Mouse (Mus musculus) hindbrain, embryonic 10.5 days (tissue): ENCODE measurements around the gene Arglu1. TPM values are rescaled to one million over a fixed set of nuclear protein-coding genes. Genes with fewer than 3 reads are reported as not detected.

Source experiments
- DNase-seq: peaks from one replicate; pipeline ENCODE4 v3.0.0-alpha.2; 2017; ENCODE audit warnings: low spot score
- H3K27ac ChIP-seq: fragments of 300-500 bp; sonication (generic); 2 replicates; pipeline ENCODE4 v1.5.1; 2016; ENCODE audit warnings: mild to moderate bottlenecking, moderate library complexity
- H3K27me3 ChIP-seq: fragments of 300-500 bp; sonication (generic); 2 replicates; pipeline ENCODE4 v1.6.1; 2016; ENCODE audit warnings: mild to moderate bottlenecking; ENCODE audit not compliant: poor library complexity, insufficient read depth, severe bottlenecking
- H3K36me3 ChIP-seq: fragments of 300-500 bp; sonication (generic); 2 replicates; pipeline ENCODE4 v1.6.1; 2016; ENCODE audit warnings: mild to moderate bottlenecking, moderate library complexity
- H3K4me1 ChIP-seq: fragments of 300-500 bp; sonication (generic); replicated peaks from 2 replicates; pipeline ENCODE4 v1.6.1; 2016; ENCODE audit warnings: mild to moderate bottlenecking
- H3K4me3 ChIP-seq: fragments of 300-500 bp; sonication (generic); 2 replicates; pipeline ENCODE4 v1.5.1; 2016; ENCODE audit warnings: mild to moderate bottlenecking, moderate library complexity
- H3K9me3 ChIP-seq: fragments of 300-500 bp; sonication (generic); 2 replicates; pipeline ENCODE4 v1.6.1; 2016; ENCODE audit warnings: mild to moderate bottlenecking, moderate library complexity
- WGBS: fragments of 180-500 bp; shearing (Covaris S2); methylation state at CpG from one replicate; pipeline ENCODE4 v1.1.7; 2016; 5-methylcytosine and 5-hydroxymethylcytosine counted together
- polyA plus RNA-seq: library from polyadenylated mRNA; unstranded; fragments of >200 nt; fragmentation: Nextera tagmentation; extraction: Ambion mirVana; gene quantifications from 2 replicates; pipeline ENCODE4 v1.2.1, GENCODE M21; 2016

The Arglu1 gene
- polyA plus RNA-seq, 1 experiment from 2014 or later, result 145 TPM

DNA sequence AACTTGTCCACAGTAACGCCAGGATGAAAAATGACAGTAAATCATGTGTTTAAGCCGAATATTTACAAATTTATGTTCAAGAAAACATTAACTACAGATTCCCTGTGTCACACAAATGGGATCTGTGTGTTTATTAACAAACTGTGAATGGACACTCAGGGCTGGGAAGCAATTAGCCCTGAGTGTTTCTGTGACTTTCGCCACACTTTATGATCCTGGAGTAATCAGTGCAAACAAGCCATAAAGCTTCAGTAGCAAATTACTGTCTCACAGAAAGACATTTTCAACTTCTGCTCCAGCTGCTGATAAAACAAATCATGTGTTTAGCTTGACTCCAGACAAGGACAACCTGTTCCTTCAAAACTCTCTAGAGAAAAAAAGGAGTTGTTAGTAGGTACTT lies 7.6 kb downstream of the Arglu1 start:
- H3K36me3 ChIP-seq, result peaks cover 61% of the 10 kb centered on the region
- H3K9me3 ChIP-seq, result no peaks in the 10 kb centered on the region
- WGBS, result 95% methylated on average over 3 of the region's 3 CpGs

DNA sequence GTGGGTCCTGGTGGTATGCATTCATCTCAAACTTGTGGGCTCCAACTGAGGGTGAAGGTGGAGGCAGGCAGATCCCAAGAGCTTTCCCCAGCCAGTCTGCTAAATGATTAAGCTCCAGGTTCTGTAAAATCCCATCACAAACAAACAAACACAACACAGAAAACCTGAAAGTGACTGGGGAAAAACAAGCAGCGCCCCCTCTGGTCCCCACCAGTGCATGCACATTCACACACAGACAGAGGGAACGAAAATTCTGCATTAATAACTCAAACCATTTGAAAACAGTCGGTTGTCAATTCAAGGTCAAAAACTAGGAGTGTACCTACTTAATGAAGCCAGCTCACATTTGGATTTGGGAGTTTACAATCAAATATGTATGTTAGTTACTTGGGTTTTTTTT lies 12.1 kb downstream of the Arglu1 start:
- 91% methylated on average over 3 of the region's 3 CpGs for WGBS
- no peak overlapping the region for H3K4me3 ChIP-seq
- no peak for DNase-seq
- no peaks in the 10 kb centered on the region for H3K27me3 ChIP-seq
- peaks cover 98% of the 10 kb centered on the region for H3K36me3 ChIP-seq
- no peaks in the 10 kb centered on the region for H3K9me3 ChIP-seq
- no peak overlapping the region for H3K27ac ChIP-seq
- no peaks in the 10 kb centered on the region for H3K4me1 ChIP-seq

More for the DNA sequence above, 7.6 kb downstream of the Arglu1 start:
- no peak for DNase-seq
- no peak overlapping the region for H3K4me3 ChIP-seq
- no peak overlapping the region for H3K27ac ChIP-seq
- peaks cover 22% of the 10 kb centered on the region for H3K4me1 ChIP-seq
- H3K27me3 ChIP-seq, result no peaks in the 10 kb centered on the region

DNA sequence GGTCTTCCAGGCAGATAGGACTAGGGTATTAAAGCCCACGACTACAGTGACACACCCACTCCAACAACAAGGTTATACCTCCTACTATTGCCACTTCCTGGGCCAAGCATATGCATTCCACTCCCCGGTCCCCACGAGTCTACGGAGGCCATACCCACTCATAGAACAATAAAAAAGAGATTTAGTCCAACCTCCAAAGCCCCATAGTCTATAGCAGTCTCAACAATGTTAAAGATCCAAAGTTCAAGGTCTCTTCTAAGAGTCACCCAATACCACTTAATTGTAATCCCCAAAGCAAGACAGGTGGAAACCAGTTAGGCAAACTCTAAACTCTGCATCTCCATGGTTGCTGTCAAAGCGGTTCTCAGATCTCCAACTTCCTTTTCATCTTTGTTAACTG lies 15.5 kb downstream of the Arglu1 start:
- no peak overlapping the region for H3K27ac ChIP-seq
- H3K27me3 ChIP-seq, result no peaks in the 10 kb centered on the region
- WGBS, result 88% methylated on average over 5 of the region's 5 CpGs
- peaks cover 96% of the 10 kb centered on the region for H3K36me3 ChIP-seq
- H3K4me1 ChIP-seq, result no peaks in the 10 kb centered on the region
- no peak overlapping the region for H3K4me3 ChIP-seq
- H3K9me3 ChIP-seq, result no peaks in the 10 kb centered on the region
- DNase-seq, result no peak

DNA sequence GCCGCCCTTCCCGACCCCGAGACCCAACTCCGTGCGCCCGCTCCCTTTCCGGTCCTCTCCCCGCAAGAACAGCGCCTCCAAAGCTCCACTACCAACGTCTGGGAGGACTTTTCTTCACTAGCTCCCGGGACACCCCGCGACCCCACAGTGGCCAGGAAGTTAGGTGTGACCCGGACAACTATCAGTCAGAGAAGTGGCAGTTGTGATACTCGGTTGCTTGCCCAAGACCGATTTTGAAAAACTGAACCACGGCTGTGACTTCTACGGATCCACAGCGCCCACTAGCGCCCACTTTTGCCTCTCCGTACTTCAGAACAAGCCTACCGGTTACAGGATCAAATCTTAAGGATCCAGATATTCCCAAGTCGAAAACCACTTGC lies 28.6 kb downstream of the Arglu1 start:
- Histone ChIP-seq H3K9me3 (no peaks in the 10 kb centered on the region), H3K36me3 (peaks cover 35% of the 10 kb centered on the region), H3K27me3 (no peaks in the 10 kb centered on the region), H3K4me3 (peak overlapping the region; percentile 98), H3K27ac (peak overlapping the region; percentile 98), H3K4me1 (peaks cover 25% of the 10 kb centered on the region)
- under 1% methylated on average over 23 of the region's 23 CpGs for WGBS
- peak; percentile 91 for DNase-seq

DNA sequence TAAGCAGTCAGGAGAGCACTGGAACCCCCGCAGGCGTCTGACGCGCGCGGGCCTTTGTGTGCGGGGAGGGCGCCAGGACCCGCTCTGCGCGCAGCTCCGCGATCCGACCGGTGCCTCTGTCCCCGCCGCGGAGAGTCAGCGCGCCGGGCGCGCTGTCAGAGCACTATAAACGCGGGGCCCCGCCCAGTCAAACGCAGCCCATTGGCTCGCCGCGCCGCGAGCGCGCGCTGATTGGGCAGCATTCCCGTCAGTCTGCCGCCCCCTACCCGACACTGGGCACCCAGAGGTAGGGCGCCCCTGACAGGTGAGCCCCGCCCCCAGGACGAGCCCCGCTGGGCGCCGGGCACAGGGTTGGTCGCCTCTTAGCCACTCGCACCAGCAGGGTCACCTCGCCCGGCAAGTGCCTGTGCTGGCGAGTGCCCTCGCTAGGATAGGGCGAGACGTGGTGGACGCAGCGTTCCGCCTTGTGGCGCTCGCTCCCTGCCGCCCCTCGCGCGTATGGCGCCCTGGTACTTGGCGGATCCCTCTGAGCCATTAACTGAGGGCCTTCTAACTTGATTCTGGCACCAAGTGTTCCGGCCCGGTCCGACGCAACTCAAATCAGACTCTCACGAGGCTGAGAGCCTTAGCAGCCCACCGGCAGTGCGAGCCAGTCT lies 29.1 kb downstream of the Arglu1 start, which contains the start of gene Efnb2:
Efnb2 (minus strand) TSS at position 140 of the 656 bp plus-strand sequence.
- under 1% methylated on average over 70 of the region's 70 CpGs for WGBS
- Histone ChIP-seq H3K4me1 (peaks cover 30% of the 10 kb centered on the region), H3K9me3 (no peaks in the 10 kb centered on the region), H3K4me3 (peak within 1 kb of the TSS; percentile 98), H3K27me3 (no peaks in the 10 kb centered on the region), H3K36me3 (peaks cover 30% of the 10 kb centered on the region), H3K27ac (peak within 1 kb of the TSS; percentile 98)
- peak; percentile 96 for DNase-seq

DNA sequence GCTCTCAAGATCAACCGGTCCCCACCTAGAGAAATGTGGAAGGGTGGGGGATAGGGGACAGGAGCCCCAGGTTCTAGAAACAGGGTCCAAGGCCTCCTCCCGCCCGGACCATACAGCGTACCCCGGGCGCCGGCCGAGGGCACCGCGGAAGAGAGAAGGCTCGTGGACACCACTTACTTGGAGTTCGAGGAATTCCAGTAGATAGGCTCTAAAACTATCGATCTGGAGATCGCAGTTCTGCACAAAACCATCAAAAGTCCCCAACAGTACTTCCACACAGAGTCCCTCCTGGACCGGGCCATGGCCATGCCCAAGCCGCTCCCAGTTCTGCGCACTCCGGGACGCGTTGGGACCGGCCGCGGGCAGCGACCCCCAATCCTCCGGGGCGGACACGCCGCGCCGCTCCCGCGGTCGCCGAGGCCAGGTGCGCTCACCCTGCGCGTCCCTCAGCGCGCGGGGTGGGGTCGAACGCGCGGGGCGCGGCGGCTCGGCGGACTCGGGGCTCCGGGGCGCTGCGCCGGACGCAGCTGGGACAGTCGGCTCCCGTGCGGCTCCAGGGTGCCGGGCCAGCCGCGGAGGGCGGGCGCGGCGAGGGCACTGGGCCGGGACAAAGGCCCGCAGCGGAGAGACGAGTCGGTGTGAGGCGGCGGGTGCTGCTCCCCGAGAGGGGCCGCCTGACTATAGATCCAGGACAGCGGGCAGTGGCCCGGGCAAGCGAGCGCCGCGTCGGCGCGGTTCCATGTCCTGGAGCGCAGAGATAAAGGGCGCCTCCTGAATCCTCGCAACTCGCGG lies 29.8 kb downstream of the Arglu1 start:
- no peak for DNase-seq

DNA sequence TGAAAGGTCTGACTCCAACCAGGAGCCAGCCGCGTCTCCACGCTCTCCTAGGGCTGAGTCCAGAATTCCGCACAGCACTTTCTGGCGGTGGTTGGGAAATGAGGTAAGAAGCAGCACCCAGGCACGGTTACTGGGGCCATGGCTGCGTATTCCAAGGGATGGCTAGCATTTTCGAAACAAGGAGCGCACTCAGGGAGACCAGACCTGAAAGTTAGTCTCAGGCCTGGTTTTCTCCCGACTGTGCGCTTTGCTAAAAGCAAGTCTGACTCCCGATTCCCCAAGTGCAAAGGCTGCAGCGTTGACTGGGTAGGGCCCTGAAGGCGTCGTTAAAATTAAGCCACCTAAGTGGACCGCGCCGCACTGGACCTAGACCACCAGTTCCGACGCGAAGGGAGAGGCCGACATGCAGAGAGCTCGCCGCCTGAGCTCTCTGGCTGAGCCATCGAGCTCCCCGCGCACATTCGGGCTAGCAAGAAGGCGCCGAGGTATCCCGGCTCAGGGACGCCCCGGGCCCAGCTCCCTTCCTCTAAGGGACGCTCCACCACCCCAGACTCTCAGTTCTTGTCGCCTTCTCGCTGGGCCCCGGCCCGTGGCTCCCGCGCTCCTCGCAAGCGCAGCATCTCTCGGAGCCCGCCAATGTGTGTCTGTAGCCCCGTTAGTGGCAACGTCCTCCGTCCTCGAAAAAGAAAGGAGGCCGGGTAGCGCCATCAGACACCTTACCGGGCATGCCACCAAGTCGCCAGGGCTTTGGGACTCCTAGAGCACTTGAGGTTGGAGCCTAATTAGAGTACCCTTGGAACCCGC lies 30.6 kb downstream of the Arglu1 start:
- Histone ChIP-seq H3K4me1 (peaks cover 45% of the 10 kb centered on the region), H3K27me3 (no peaks in the 10 kb centered on the region), H3K27ac (peak overlapping the region; percentile 98), H3K9me3 (no peaks in the 10 kb centered on the region), H3K4me3 (peak overlapping the region; percentile 98), H3K36me3 (peaks cover 15% of the 10 kb centered on the region)
- peak; percentile 65 for DNase-seq
- WGBS, result under 1% methylated on average over 53 of the region's 53 CpGs

More for the DNA sequence above, 29.8 kb downstream of the Arglu1 start:
- peak overlapping the region; percentile 98 for H3K27ac ChIP-seq
- peaks cover 37% of the 10 kb centered on the region for H3K4me1 ChIP-seq
- H3K27me3 ChIP-seq, result no peaks in the 10 kb centered on the region
- H3K4me3 ChIP-seq, result peak overlapping the region; percentile 98
- peaks cover 23% of the 10 kb centered on the region for H3K36me3 ChIP-seq
- H3K9me3 ChIP-seq, result no peaks in the 10 kb centered on the region
- under 1% methylated on average over 70 of the region's 88 CpGs for WGBS

DNA sequence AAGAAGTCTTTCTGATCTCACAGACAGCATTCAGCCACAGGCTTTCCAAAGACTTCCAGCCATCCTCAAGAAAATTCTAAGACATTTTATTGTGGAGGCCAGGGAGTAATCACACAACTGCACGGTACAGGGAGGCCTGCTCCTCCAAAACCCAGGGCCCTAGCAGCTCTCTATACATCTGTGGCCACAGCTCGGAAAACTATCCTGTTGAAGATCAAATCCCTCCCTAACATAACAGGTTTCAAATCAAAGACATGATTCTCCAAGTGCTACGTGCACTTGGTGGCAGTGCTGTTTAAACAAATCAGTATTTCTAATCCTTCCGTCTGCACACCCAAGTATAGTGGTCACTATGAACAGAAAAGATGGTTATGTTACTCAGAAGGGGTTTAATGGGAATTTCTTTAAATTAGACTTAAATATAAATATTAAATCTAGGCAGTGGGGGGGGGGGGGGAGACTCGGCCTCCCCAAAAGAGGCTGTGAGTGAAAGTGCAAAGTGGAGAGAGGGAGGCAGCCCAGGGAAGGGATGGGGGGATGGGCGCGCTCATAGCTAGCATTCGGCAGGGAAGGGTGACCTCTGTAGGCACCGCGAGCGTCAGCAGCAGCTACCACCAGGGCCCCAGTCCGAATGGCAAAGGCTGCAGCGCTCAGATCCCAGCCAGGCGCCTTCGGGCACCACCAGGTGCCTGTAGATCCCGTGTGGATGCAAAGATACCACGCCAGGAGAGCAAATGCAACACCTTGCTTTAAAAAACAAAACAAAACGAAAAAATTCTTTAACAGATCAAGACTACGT lies 31.7 kb downstream of the Arglu1 start:
- Histone ChIP-seq H3K27ac (peak overlapping the region; percentile 98), H3K9me3 (no peaks in the 10 kb centered on the region), H3K4me3 (peak overlapping the region; percentile 98), H3K36me3 (0 out of 2 replicates have a peak, but pooled peaks cover 8% of the 10 kb centered on the region), H3K27me3 (no peaks in the 10 kb centered on the region), H3K4me1 (peaks cover 56% of the 10 kb centered on the region)
- DNase-seq, result peak; percentile 88
- under 1% methylated on average over 19 of the region's 19 CpGs for WGBS

DNA sequence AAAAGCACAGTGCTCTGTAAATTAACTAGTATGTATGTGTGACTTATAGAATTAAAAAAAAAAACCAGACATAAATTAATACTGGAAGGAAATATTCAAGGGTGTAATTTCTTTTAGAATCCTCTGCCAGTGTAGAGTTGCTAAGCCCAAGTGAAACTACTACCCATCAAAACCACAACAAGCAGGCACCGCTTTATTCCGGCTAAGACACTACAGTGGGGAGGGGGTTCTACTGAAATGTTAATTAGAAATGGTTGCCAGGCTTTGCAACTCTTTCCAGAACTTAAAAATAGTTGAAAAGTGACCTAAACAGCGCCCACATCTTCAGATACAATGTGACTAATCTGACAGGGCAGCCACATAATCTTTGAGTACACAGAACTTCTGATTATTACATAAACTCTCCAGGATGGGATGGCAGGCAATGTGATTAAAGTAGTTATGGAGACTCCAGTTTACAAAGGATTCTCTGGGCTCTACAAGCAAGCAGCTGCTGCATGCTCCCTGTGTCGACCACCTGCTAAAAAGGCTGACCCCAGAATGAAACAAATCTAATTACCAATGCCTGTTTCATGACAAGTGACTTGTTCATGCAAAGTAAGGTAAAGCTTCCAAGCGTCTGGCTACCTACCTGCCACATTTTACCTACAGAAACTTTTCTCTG lies 32.5 kb downstream of the Arglu1 start:
- DNase-seq, result peak; percentile 44
- Histone ChIP-seq H3K27me3 (peaks cover 7% of the 10 kb centered on the region; the same call in 1 of the 2 replicates), H3K36me3 (peaks cover 14% of the 10 kb centered on the region; the same call in 1 of the 2 replicates), H3K27ac (peak overlapping the region; percentile 98), H3K9me3 (no peaks in the 10 kb centered on the region), H3K4me3 (peak overlapping the region; percentile 98), H3K4me1 (peaks cover 64% of the 10 kb centered on the region)
- 10% methylated on average over 5 of the region's 5 CpGs for WGBS

DNA sequence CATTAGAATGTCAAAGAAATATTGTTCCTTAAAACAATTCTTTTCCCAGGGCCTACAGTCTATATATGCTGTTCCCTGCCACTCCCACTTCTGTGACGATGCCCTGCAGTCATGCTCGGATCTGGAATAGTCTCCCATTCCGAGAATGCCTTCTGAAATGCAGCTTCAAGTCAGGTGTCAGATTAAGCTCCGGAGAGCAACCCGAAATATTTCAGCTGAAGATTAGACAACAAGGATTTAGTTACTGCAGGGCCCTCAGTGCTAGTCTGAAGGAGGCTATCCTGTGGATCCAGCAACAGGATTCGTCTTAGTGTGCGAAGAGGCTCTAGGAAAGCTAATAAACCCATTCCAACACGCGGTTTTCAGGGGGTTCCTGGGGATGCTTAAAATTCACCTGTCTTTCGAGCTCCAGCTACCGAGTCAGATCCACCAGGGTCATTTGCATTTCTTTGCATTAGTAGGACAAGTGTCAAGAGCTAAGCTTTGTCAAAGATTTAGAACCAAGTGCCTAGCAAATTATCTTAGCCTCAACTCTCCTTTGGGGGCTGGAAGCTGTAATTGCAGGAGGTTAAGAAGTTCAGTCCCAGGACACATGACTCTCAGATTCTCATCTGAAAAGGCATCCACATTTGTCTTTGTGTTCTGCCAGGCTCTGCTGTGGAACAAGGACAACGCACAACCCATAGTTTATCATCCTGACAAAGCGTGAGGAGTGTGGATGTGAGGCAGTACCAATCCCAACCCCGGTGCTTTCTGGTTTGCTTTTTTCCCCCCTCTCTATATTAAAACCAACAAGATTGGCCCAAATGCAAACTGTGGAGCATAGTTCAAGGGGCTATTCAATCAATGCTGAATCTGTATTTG lies 33.5 kb downstream of the Arglu1 start:
- H3K4me1 ChIP-seq, result peaks cover 71% of the 10 kb centered on the region
- WGBS, result 3% methylated on average over 14 of the region's 14 CpGs
- peak overlapping the region; percentile 98 for H3K4me3 ChIP-seq
- DNase-seq, result peak; percentile 35
- H3K27me3 ChIP-seq, result peaks cover 16% of the 10 kb centered on the region
- no peaks in the 10 kb centered on the region for H3K9me3 ChIP-seq
- H3K36me3 ChIP-seq, result peaks cover 24% of the 10 kb centered on the region; the same call in 1 of the 2 replicates
- H3K27ac ChIP-seq, result peak overlapping the region; percentile 98
